Mouse (Mus musculus) small intestine, adult 10 weeks (tissue): ENCODE data around the gene Fn3k. TPM values are rescaled to one million over a fixed set of nuclear protein-coding genes. Genes with fewer than 3 reads are reported as not detected.

Source experiments
- polyA plus RNA-seq: library from polyadenylated mRNA; stranded (reverse); fragments of 350-450 nt; fragmentation: Illumina TruSeq; extraction: RNeasy Lipid Tissue Mini Kit (QIAGEN cat#74804); gene quantifications from one replicate; pipeline ENCODE4 v1.2.3, GENCODE M21; 2014; ENCODE audit warnings: low replicate concordance

Fn3k gene
- polyA plus RNA-seq: 0.41 TPM

DNA sequence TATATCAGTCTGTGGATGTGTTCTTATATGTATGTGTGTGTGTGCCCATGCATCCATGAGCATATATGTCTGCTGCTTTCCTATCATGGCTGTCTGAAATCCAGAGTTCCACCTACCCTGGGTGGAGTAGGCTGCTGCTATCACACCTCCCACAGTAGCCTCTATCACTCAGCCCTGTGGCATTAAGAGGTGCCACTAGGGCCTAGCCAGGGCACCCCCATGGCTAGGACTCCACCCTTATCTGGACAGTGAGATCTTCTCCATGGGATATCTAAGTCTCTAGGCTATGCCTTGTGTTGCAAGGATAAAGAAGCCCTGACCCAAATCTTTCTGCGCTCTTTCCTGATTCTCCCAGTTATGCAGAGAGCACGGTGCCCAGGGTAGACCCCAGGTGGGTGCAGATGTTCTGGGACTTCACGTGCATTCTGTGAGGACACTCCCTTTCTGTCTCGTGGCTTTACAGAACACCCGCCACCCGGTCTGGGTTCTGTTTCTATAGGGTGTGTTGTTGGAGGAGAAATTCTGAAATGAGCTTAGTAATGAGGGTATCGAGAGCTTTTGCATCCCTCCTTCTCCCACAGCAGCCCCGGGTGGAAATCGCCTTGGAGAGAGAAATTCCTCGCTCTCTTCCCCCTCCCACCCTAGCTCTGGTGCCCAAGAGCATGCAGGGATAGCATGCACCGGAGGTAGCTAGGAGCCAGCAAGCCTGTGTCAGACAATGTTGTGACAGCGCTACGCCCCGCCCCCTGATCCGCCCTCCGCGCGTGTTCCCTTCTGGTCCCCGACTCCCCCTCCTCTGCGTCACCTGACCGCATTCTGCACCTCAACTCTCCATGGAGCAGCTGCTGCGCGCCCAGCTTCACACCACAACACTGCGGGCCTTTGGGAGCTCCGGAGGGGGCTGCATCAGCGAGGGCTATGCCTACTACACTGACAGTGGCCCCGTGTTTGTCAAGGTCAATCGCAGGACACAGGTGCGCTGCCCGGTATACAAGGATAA lies at the start of gene Fn3k:
TSS of gene Fn3k (plus strand) at position 758 of the 1,000 bp plus-strand sequence.

GRCm38 (mm10) chr11:121387750-121388553 lies 46.8 kb upstream of the Fn3k start, which contains the start of gene Rab40b:
Gene Rab40b, minus strand, starts transcription at chr11:121388251.

DNA sequence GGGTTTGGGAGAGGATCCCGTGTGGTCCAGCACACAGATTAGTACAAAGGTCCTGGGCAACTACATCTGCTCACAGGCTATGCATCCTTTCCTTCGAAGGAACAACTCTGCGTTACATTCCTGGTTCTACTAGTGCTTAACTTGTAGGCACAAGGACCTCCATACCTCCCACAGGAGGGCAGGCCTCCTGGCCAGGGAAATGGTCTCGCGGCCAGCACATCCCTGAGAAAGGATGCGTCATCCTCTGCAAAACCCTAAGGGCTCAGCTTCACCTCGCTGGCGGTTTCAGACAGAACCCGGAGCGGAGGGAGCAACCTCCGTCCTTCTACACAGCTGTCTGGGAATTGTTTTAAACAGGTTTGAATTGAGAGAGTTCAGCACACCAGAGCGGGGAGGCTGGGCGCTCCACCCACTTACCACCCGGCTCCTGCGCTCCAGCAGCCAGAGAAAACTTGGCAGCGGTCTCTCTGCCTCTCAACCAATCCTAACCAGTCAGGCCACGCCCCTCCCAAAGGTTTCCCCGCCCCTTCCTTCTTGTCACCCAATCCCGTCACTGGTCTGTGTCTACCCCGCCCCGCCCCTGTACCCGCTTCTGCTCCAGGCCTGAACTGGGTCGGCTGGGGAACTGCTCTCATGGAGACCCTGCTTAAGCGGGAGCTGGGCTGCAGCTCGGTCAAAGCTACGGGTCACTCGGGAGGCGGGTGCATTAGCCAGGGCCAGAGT lies 13.7 kb upstream of the Fn3k start, which contains the start of gene Fn3krp:
TSS of gene Fn3krp (plus strand) at position 572 of the 723 bp plus-strand sequence.

DNA sequence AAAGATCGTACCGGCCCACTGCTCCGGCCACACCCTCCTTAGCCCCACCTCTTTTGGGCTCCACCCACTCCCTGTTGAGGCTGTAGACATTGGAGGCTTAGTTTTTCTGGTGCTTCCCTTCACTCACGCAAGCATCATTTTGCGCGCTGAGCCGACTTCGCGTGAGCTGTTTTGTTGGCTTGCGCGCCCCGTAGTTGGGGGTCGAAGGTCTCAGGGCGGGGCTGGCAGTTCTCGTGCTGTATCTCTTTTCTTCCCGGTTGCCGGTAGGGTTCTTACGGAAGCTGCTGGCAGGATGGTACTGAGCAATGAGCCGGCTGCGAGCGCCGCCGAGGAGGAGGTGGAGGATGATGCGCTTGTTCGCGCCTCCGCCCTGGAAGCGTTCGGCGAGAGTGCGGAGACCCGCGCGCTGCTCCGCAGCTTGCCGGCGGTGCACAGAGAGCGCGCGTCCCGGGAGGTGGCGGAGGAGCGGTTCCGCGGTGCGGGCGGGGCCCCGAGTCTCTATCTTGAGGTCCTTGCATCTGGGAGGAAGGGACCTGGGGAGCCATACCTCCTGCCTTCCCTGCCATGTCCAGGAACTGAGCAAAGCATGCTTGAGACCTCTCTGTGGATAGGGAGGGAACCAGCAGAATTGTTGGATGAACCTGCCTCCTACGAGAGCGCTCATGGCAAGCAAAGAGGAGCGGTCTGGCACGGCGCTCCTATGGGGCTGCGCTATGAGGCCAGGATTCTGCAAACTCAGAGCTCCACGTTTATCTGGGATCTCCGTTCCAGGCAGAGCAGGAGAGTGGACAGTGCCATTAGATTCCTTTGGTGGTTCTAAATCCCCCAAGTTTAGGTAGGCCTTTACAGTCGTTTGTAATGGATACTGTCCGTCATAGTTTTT lies 17.3 kb downstream of the Fn3k start, which contains the start of gene Tbcd:
TSS of gene Tbcd (plus strand) at position 197 of the 883 bp plus-strand sequence.

Other genes with a start within 250 kb of the Fn3k start
- 7.4 TPM for gene Hexdc, start 230.5 kb upstream of the Fn3k start, polyA plus RNA-seq
- gene Ogfod3, start 230.2 kb upstream of the Fn3k start, polyA plus RNA-seq: 1.1 TPM
- 11.0 TPM for gene Cybc1, start 205.6 kb upstream of the Fn3k start, polyA plus RNA-seq
- gene Narf, start 197.7 kb upstream of the Fn3k start, polyA plus RNA-seq: 22.7 TPM
- gene Foxk2, start 174.9 kb upstream of the Fn3k start, polyA plus RNA-seq: 6.9 TPM
- gene Wdr45b, start 80.5 kb upstream of the Fn3k start, polyA plus RNA-seq: 45.5 TPM
- 1.2 TPM for gene Rab40b, start 46.7 kb upstream of the Fn3k start, polyA plus RNA-seq
- 4.6 TPM for gene Fn3krp, start 13.5 kb upstream of the Fn3k start, polyA plus RNA-seq
- 14.8 TPM for gene Tbcd, start 17.0 kb downstream of the Fn3k start, polyA plus RNA-seq
- gene Zfp750, start 84.4 kb downstream of the Fn3k start, polyA plus RNA-seq: 0.30 TPM
- 1.2 TPM for gene B3gntl1, start 238.2 kb downstream of the Fn3k start, polyA plus RNA-seq